Mouse (Mus musculus): ENCODE measurements around the gene Atp2b2. TPM values are rescaled to one million over a fixed set of nuclear protein-coding genes. Genes with fewer than 3 reads are reported as not detected.

Atp2b2 gene
- 0.15 and 0.29 TPM in 2 replicates for polyA plus RNA-seq (2015; fragmentation: Nextera tagmentation; extraction: Ambion mirVana)

DNA sequence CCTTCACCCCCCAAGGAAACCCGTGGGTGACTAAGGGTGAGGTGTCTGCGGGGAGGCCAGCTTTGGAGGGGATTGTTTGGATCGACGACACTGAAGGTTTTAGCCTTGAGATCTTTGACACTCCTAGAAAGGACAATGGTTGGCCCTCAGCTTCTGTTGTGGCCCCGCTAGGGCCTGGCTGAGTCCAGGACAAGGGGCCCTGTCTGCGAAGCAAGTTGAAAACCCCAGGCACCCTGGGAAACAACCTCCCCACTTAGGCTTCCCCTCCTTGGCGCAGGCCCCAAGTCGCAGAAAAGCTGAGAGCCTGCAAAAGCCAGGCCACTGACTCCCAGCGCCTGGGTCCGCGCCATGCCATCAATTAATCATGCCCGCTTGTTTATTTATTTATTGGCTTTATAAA, at the start of gene Atp2b2:
Gene Atp2b2, minus strand, starts transcription at position 282 of the 400 bp plus-strand sequence.
- Histone ChIP-seq H3K4me3 (ENCODE audit: low read length) (peak within 1 kb of the TSS; percentile 38), H3K9me3 (ENCODE audit: control insufficient read depth, low read length) (no peaks in the 10 kb centered on the region), H3K27ac (ENCODE audit: low read length) (no peak within 1 kb of the TSS), H3K36me3 (ENCODE audit: control insufficient read depth, insufficient read depth, low read length) (no peaks in the 10 kb centered on the region), H3K4me2 (ENCODE audit: low read depth, low read length) (peak within 1 kb of the TSS; percentile 52), H3K9ac (ENCODE audit: low read length) (peak within 1 kb of the TSS; percentile 18; the same call in 1 of the 2 replicates), H3K27me3 (ENCODE audit: control insufficient read depth, insufficient read depth, low read depth, low read length) (peaks cover 51% of the 10 kb centered on the region), H3K4me1 (replicated peaks; ENCODE audit: control insufficient read depth, insufficient read depth, low read length) (no peaks in the 10 kb centered on the region)
- WGBS, result 14% methylated on average over 12 of the region's 12 CpGs
- ATAC-seq (ENCODE audit: low read depth), result no peak

DNA sequence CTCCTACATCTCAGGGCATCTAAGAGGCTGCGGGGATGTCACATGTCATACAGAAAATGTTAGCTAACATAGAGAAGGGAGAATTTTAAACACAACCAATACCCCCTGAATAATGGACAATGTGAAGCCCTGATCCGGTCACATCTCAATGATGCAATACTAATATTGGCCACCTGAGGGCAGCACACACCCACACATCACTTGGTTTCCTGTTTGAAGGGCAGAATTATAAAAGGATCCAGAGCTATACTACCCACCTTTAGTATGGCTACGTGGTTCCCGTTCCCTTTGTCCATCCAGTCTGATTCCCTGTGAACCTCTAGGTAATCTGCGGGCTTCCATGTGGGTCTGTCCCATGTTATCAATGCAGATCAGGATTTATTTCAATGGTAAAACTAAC, 47.2 kb upstream of the Atp2b2 start:
- Histone ChIP-seq H3K27me3 (ENCODE audit: control insufficient read depth, insufficient read depth, low read depth, low read length) (no peaks in the 10 kb centered on the region), H3K4me2 (ENCODE audit: low read depth, low read length) (no peak overlapping the region), H3K9me3 (ENCODE audit: control insufficient read depth, low read length) (no peaks in the 10 kb centered on the region), H3K4me3 (ENCODE audit: low read length) (no peak overlapping the region), H3K9ac (ENCODE audit: low read length) (no peak overlapping the region), H3K27ac (ENCODE audit: low read length) (no peak overlapping the region), H3K4me1 (replicated peaks; ENCODE audit: control insufficient read depth, insufficient read depth, low read length) (no peaks in the 10 kb centered on the region), H3K36me3 (ENCODE audit: control insufficient read depth, insufficient read depth, low read length) (no peaks in the 10 kb centered on the region)
- ATAC-seq (ENCODE audit: low read depth), result no peak
- WGBS, result 15% methylated on average over 5 of the region's 5 CpGs

DNA sequence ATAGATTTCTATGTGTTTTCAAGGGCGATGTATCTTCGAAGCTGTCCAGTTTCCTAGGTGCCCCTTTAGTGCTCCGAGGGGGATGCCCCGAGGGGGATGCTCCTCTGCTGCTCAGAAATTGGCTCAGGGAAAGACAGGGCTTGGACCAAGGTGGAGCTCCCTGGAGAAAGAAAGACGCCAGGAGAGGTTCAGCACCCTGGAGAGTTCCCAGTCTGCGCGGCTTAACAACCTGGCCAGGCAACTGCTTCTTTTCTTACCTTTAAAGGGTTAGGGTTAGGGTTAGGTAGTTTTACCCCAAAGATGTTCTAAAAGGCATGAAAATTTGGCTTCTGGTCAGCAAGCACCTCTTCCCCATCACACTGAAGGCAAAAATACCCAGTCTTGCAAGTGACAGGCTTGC, 44.7 kb upstream of the Atp2b2 start:
- Histone ChIP-seq H3K9ac (ENCODE audit: low read length) (no peak overlapping the region), H3K36me3 (ENCODE audit: control insufficient read depth, insufficient read depth, low read length) (no peaks in the 10 kb centered on the region), H3K4me2 (ENCODE audit: low read depth, low read length) (no peak overlapping the region)

GRCm38 (mm10) chr6:114078556-114078955, 36.1 kb upstream of the Atp2b2 start:
- Histone ChIP-seq H3K9me3 (ENCODE audit: control insufficient read depth, low read length) (no peaks in the 10 kb centered on the region), H3K4me2 (ENCODE audit: low read depth, low read length) (no peak overlapping the region), H3K27me3 (ENCODE audit: control insufficient read depth, insufficient read depth, low read depth, low read length) (no peaks in the 10 kb centered on the region), H3K4me1 (replicated peaks; ENCODE audit: control insufficient read depth, insufficient read depth, low read length) (no peaks in the 10 kb centered on the region), H3K9ac (ENCODE audit: low read length) (no peak overlapping the region), H3K4me3 (ENCODE audit: low read length) (no peak overlapping the region), H3K36me3 (ENCODE audit: control insufficient read depth, insufficient read depth, low read length) (no peaks in the 10 kb centered on the region), H3K27ac (ENCODE audit: low read length) (no peak overlapping the region)
- ATAC-seq (ENCODE audit: low read depth), result no peak

More for the DNA sequence above, 44.7 kb upstream of the Atp2b2 start:
- H3K4me1 ChIP-seq (replicated peaks; ENCODE audit: control insufficient read depth, insufficient read depth, low read length), result no peaks in the 10 kb centered on the region
- H3K9me3 ChIP-seq (ENCODE audit: control insufficient read depth, low read length), result no peaks in the 10 kb centered on the region
- WGBS, result 24% methylated on average over 7 of the region's 7 CpGs
- no peaks in the 10 kb centered on the region for H3K27me3 ChIP-seq (ENCODE audit: control insufficient read depth, insufficient read depth, low read depth, low read length)
- H3K4me3 ChIP-seq (ENCODE audit: low read length), result no peak overlapping the region
- ATAC-seq (ENCODE audit: low read depth), result no peak
- no peak overlapping the region for H3K27ac ChIP-seq (ENCODE audit: low read length)

DNA sequence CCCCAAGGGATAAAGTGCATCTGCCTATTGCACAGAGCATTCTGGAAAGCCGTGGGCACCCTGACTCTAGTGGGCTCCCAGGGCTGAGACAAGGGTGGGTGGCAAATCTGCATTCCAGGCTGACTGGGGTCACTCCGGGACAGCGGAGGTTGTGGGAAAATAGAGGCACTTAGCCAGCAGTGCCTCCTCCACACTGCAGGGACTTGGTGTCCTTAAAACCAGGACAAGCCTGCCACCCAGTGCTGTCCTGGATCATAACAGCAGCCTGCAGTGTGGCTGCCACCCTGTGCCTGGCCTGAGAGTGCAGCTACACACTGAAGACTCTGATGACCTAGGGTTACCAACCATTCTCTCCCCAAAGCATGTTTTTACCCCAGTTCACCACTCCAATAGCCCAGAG, 34.1 kb upstream of the Atp2b2 start:
- Histone ChIP-seq H3K36me3 (ENCODE audit: control insufficient read depth, insufficient read depth, low read length) (no peaks in the 10 kb centered on the region), H3K4me1 (replicated peaks; ENCODE audit: control insufficient read depth, insufficient read depth, low read length) (no peaks in the 10 kb centered on the region), H3K27me3 (ENCODE audit: control insufficient read depth, insufficient read depth, low read depth, low read length) (no peaks in the 10 kb centered on the region), H3K27ac (ENCODE audit: low read length) (no peak overlapping the region), H3K9ac (ENCODE audit: low read length) (no peak overlapping the region), H3K4me2 (ENCODE audit: low read depth, low read length) (no peak overlapping the region), H3K4me3 (ENCODE audit: low read length) (no peak overlapping the region), H3K9me3 (ENCODE audit: control insufficient read depth, low read length) (no peaks in the 10 kb centered on the region)
- peak; percentile 47; the same call in 1 of the 2 replicates for ATAC-seq (ENCODE audit: low read depth)
- 47% methylated on average over 3 of the region's 3 CpGs for WGBS

DNA sequence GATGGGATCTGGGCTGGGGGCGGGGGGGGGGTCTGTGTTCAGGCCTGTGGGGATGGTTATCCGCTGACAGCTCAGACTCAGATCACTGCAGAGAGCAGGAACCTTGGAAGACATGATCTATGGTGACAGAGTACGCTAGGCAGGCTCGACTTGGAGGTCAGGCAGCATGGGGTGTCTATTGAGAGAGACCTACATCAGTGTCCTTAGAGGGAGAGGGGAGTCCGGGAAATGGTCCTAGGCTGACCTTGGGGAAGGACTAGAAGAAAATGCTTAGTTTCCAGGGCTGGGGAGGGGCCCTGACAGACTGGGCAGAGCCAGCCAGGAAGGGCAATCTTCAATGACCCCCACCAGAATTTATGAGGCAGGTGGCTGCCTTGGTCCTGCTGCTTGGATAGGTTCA, 33.6 kb upstream of the Atp2b2 start:
- Histone ChIP-seq H3K4me2 (ENCODE audit: low read depth, low read length) (no peak overlapping the region), H3K4me3 (ENCODE audit: low read length) (no peak overlapping the region), H3K36me3 (ENCODE audit: control insufficient read depth, insufficient read depth, low read length) (no peaks in the 10 kb centered on the region), H3K9ac (ENCODE audit: low read length) (no peak overlapping the region), H3K27ac (ENCODE audit: low read length) (no peak overlapping the region), H3K9me3 (ENCODE audit: control insufficient read depth, low read length) (no peaks in the 10 kb centered on the region), H3K4me1 (replicated peaks; ENCODE audit: control insufficient read depth, insufficient read depth, low read length) (no peaks in the 10 kb centered on the region), H3K27me3 (ENCODE audit: control insufficient read depth, insufficient read depth, low read depth, low read length) (no peaks in the 10 kb centered on the region)
- 41% methylated on average over 5 of the region's 5 CpGs for WGBS
- no peak for ATAC-seq (ENCODE audit: low read depth)

DNA sequence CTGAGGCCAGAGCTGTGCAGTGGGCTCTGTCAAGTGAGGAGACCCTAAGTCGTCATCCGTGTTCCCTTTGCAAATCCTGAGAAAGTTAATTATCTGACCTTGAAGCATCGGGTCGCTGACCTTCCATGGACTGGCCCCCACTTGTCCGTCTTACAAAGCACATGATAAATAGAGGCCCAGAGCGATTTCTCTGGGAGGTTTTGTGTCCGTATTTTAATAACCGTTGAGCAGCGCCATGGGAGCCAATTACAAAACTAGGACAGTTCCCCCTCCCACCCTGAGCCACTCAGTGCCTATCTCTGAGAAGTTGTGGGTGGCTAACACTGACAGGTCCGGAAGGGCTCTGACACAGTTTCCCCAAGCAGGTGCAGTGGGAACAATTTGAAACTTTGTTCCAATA, 32.5 kb upstream of the Atp2b2 start:
- Histone ChIP-seq H3K4me2 (ENCODE audit: low read depth, low read length) (no peak overlapping the region), H3K4me3 (ENCODE audit: low read length) (no peak overlapping the region), H3K9ac (ENCODE audit: low read length) (no peak overlapping the region), H3K36me3 (ENCODE audit: control insufficient read depth, insufficient read depth, low read length) (no peaks in the 10 kb centered on the region), H3K9me3 (ENCODE audit: control insufficient read depth, low read length) (no peaks in the 10 kb centered on the region), H3K27ac (ENCODE audit: low read length) (no peak overlapping the region), H3K4me1 (replicated peaks; ENCODE audit: control insufficient read depth, insufficient read depth, low read length) (no peaks in the 10 kb centered on the region), H3K27me3 (ENCODE audit: control insufficient read depth, insufficient read depth, low read depth, low read length) (no peaks in the 10 kb centered on the region)
- no peak for ATAC-seq (ENCODE audit: low read depth)
- WGBS, result 60% methylated on average over 10 of the region's 10 CpGs

DNA sequence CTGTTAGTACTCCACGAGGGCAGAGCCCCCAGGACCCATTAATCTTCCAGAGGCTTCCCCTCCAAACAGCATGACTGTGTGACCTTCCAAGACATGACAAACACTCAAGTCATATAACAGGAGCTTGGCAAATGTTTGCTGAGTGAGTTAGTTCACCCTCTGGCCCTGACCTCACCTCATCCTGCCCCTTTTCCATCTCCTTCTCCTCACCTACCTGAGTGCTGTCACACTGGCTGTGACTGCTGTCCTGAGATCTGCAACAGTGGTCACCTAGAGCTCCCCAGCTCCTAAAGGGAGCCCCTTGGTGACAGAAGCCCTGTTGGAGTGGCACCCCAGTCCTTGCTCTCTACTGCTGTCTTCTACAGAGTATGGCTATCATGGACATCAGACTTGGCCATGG, 31.8 kb upstream of the Atp2b2 start:
- Histone ChIP-seq H3K27ac (ENCODE audit: low read length) (no peak overlapping the region), H3K4me2 (ENCODE audit: low read depth, low read length) (no peak overlapping the region), H3K36me3 (ENCODE audit: control insufficient read depth, insufficient read depth, low read length) (no peaks in the 10 kb centered on the region), H3K27me3 (ENCODE audit: control insufficient read depth, insufficient read depth, low read depth, low read length) (no peaks in the 10 kb centered on the region), H3K9me3 (ENCODE audit: control insufficient read depth, low read length) (no peaks in the 10 kb centered on the region), H3K9ac (ENCODE audit: low read length) (no peak overlapping the region), H3K4me1 (replicated peaks; ENCODE audit: control insufficient read depth, insufficient read depth, low read length) (no peaks in the 10 kb centered on the region), H3K4me3 (ENCODE audit: low read length) (no peak overlapping the region)
- ATAC-seq (ENCODE audit: low read depth), result no peak
- WGBS, result 0% methylated on average over 1 of the region's 1 CpGs

GRCm38 (mm10) chr6:114071564-114071963, 29.2 kb upstream of the Atp2b2 start:
- Histone ChIP-seq H3K9ac (ENCODE audit: low read length) (no peak overlapping the region), H3K27me3 (ENCODE audit: control insufficient read depth, insufficient read depth, low read depth, low read length) (no peaks in the 10 kb centered on the region), H3K4me1 (replicated peaks; ENCODE audit: control insufficient read depth, insufficient read depth, low read length) (no peaks in the 10 kb centered on the region), H3K9me3 (ENCODE audit: control insufficient read depth, low read length) (no peaks in the 10 kb centered on the region), H3K36me3 (ENCODE audit: control insufficient read depth, insufficient read depth, low read length) (no peaks in the 10 kb centered on the region), H3K4me3 (ENCODE audit: low read length) (no peak overlapping the region), H3K27ac (ENCODE audit: low read length) (no peak overlapping the region), H3K4me2 (ENCODE audit: low read depth, low read length) (no peak overlapping the region)
- no peak for ATAC-seq (ENCODE audit: low read depth)
- 5% methylated on average over 4 of the region's 4 CpGs for WGBS

DNA sequence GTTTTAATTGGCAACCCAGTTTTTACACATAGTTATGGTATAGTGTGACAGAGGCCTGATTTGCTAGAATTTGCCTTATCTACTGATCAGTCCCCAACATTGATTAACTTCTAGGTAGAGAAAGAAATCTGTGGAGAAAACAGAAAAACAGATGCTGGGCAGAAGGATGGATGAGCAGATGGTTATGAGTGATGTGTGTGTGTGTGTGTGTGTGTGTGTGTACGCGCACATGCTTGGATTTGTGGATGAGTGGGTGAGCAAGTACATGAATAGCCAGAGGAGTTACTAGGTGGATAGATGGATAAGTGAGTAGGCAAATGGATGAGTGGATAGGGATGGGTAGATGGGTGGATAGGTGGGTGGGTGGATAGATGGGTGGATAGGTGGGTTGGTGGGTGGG, 20.7 kb upstream of the Atp2b2 start:
- H3K4me2 ChIP-seq (ENCODE audit: low read depth, low read length), result no peak overlapping the region
- no peaks in the 10 kb centered on the region for H3K36me3 ChIP-seq (ENCODE audit: control insufficient read depth, insufficient read depth, low read length)
- H3K4me3 ChIP-seq (ENCODE audit: low read length), result no peak overlapping the region
- no peaks in the 10 kb centered on the region for H3K9me3 ChIP-seq (ENCODE audit: control insufficient read depth, low read length)
- no peak for ATAC-seq (ENCODE audit: low read depth)
- H3K27me3 ChIP-seq (ENCODE audit: control insufficient read depth, insufficient read depth, low read depth, low read length), result no peaks in the 10 kb centered on the region
- H3K27ac ChIP-seq (ENCODE audit: low read length), result no peak overlapping the region
- no peak overlapping the region for H3K9ac ChIP-seq (ENCODE audit: low read length)
- WGBS, result 90% methylated on average over 2 of the region's 2 CpGs
- H3K4me1 ChIP-seq (replicated peaks; ENCODE audit: control insufficient read depth, insufficient read depth, low read length), result no peaks in the 10 kb centered on the region

All from lung, embryonic 16.5 days (tissue).